Mouse (Mus musculus): Measurements from ENCODE around the gene Arhgef19.

The Arhgef19 gene

DNA sequence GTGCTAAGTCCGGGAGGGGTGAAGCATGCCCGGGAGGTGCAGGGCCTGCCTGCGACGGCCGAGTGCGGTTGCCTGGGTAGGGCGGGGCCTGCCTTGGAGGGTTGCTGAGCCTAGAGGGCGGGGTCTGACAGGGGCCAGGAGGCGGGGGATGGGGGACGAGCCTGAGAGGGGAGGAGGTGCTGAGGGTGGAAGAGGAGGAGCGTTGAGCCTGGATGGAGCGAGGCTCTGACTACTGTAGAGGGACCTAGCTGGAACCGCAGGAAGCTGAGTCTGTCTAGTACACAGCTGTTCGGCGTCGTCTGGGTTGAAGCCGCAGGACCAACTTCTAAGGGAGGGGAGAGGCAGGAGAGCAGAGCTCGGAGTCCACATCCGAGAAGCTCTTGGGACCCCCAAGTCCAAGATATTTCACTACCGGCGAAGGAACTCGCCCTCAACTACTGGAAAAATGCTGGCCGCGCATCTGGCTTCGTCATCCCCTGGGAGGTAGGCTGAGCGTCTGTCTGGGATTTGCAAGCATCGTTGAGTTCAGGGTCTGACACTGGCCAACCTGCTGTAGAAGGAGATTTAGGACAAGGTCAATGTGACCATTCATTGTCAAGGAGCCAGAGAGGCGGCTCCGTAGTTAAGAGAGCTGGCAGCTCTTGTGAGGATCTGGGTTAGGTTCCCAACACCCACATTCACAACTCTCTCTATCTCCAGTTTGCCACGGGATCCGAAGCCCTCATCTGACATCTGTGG, at the start of gene Arhgef19:
Arhgef19 (plus strand) TSS at position 112 of the 738 bp plus-strand sequence.
- DNase-seq (ENCODE audit: low read depth) = peak; percentile 70

DNA sequence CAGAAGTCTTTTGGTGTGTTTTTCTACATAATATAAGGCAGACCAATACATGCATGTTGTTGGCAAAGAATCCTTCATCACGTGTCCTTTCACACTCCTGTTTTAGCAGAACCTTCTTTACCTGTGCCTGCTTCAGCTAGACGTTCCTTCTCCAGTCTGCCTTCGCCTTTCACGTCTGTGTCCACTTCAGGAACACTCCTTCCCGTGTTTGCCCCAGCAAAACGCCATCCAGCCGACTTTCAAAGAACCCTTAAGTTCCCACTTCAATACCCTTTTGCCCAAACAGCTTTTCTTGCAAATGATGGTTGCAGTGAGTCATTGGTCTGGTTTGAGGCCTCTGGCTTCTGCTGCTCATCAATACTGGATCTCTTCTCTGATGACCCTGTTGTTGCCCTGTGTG, 48.0 kb upstream of the Arhgef19 start:
- DNase-seq (ENCODE audit: low read depth) = no peak

DNA sequence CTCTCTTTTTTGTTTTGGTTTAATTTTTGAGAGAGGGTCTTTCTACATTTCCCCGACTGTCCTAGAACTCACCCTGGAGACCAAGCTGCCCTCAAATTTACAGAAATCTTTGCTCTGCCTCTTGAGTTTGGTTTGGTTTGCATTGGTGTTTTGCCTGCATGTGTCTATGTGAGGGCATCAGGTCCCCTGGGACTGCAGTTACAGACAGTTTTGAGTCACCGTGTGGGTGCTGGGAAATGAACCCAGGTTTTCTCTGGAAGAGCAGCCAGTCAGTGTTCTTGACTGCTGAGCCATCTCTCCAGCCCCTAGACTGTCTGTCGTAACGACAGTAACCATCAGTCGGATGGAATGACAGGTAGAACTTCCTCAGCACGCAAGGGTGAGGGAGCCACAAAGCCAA, 44.7 kb upstream of the Arhgef19 start:
- no peak for DNase-seq (ENCODE audit: low read depth)

DNA sequence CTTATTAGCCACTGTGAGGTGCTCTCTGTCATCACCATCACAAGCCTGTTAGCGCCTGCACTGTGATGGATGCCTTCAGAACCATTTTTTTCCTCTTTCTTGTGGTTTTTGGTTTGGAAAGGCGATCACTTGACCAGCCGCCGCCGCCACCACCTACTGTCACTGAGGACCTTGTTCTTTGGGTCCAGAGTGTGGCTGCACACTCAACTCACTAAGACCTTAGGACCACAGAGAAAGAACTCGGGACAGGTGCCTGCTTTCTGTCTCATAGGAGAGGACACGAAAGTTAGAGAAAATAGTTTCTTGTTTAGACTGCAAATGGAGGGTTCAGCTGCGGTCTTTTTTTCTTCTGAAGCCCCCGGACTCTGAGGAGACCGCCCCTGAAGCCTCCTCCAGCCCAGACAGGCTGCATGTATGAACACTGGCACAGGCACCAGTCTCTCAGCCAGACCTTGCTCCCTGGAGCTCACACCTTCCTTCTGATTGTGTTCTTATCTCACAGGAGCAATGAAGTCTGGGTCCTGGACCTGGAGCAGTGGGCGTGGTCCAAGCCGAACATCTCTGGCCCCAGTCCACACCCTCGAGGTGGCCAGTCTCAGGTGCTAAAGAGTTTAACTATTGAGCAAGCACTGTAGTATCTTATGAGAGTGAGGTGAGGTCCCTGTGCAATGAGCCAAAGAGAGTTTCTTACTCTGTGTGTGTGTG, 42.2 kb upstream of the Arhgef19 start:
- DNase-seq (ENCODE audit: low read depth) = no peak

DNA sequence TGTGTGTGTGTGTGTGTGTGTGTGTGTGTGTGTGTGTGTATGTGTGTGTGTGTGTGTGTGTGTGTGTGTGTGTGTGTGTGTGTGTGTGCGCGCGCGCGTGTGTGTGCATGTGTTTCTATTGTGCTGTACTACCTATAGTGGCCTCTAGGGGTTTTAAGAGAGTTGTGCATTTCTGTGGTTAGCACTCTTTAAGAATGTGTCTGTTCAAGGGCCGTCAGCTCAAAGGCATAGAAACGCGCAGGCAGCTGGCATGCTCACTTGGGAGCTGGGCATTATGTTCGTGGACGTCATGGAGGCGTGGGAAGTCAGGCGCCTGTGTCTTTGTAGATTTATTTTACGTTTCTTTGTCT, 41.6 kb upstream of the Arhgef19 start:
- DNase-seq (ENCODE audit: low read depth) = no peak

GRCm38 (mm10) chr4:141200906-141201305, 38.4 kb upstream of the Arhgef19 start:
- DNase-seq (ENCODE audit: low read depth) = no peak

DNA sequence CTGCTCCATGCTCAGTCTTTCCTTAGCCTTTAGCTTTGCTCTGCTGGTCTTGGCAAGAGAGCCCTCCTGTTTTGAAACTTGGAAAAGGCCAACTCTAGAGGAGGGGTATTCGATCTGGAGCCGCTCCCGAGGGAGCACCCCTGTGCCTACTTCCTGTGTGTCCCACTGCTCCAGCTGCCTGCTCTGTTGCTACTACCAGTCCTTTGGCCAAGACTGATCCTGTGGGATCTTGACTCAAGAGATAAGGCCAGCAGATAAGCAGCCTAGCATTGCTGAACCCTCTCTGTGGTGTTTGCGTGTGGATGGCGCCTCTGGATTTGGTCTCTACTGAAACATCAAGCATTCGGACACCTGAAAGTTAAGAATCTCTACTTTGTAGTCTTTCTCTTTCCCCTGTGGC, 37.1 kb upstream of the Arhgef19 start:
- DNase-seq (ENCODE audit: low read depth) = no peak

DNA sequence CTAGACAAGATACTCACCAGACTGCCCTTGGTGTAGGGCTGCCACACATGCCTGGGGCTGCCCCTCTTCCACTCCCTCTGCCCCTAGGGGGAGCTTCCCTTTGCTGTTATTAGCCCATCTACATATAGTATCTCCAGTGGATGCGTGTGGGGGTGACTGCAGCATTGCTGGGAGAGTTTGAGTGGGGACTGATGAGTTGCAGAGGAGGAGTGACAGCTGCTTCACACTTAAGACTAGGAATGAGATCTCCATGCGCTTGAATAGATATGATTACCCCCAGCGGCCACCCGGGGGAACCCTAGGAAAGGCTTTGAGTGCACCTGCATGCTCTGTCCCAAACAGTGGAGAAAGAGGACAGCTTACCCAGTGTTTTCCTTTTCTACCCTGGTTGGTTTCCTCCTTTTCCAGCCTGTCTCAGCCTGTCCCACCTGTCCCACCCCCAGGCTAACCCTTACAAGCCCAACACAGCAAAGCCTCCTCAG, 34.7 kb upstream of the Arhgef19 start:
- no peak for DNase-seq (ENCODE audit: low read depth)

- DNase-seq (ENCODE audit: low read depth) = no peak
Observed at GRCm38 (mm10) chr4:141207081-141207480, 32.2 kb upstream of the Arhgef19 start.

DNA sequence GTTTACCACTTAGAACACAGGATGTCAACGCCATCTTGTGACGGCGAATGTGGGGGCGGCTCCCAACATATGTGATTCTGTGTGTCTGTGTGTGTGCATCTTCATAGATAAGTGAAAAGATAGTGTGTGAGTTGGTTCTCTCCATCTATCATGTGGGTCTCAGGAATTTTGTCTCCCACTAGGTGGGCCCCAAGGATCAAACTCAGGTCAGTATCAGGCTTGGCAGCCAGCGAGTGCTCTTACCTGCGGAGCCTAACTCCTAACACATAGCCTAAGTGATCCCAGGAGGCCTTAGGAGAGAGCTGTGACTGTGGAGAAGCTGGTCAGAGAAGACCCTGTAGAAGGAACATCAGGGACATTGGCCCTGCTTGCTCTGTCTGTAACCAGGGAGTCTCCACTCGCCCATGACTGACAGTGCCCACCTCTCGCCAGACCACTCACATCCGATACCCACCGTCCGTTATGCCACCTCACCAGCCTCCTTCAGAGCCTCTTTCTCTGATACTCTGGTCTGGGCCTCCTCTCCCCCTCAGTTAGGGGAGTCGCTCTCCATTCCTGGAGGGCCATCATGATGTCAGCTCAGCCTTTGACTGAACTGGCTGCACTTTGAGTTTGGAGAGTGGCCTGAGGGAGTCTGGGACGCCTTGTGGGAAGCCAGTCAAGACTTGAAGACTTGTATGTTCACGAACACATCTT, 28.6 kb upstream of the Arhgef19 start:
- DNase-seq (ENCODE audit: low read depth) = no peak

DNA sequence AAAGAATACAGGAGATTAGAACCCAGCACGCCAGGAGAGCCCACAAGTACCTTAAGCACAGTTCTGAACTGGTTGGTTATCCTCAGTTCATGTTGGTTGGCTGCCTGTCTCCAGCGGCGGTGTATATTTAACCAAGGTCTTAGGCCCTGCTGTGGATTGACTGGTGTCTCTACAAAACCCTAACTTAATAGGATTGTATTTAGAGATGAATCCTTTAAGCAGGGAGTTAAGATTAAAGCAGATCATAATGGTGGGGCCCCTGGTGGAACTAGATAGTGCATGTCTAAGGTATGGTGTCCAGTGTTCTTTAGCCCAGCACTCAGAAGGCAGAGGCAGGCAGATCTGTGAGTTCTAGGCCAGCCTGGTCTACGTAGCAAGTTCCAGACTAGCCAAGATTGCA, 27.7 kb upstream of the Arhgef19 start:
- DNase-seq (ENCODE audit: low read depth) = no peak

DNA sequence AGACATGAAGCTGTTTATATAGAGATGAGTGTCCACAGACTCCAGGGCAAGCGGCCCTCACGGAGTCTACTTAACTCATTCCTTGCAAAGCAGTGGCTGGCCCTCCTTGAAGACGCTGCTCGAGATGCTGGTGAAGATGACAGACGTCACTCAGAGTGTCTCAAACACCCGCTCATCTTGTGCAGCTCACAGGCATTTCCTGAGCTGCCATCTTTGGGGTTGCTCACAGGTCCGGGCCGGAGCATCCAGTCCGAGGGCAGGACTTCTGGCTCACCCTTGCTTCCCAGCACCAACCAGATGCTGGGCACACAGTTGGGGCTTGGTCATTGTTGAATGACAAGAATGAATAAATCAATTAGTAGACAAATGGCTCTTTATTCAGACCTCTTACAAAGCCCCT, 26.4 kb upstream of the Arhgef19 start:
- no peak for DNase-seq (ENCODE audit: low read depth)

GRCm38 (mm10) chr4:141213342-141213741, 26.0 kb upstream of the Arhgef19 start:
- DNase-seq (ENCODE audit: low read depth) = no peak

DNA sequence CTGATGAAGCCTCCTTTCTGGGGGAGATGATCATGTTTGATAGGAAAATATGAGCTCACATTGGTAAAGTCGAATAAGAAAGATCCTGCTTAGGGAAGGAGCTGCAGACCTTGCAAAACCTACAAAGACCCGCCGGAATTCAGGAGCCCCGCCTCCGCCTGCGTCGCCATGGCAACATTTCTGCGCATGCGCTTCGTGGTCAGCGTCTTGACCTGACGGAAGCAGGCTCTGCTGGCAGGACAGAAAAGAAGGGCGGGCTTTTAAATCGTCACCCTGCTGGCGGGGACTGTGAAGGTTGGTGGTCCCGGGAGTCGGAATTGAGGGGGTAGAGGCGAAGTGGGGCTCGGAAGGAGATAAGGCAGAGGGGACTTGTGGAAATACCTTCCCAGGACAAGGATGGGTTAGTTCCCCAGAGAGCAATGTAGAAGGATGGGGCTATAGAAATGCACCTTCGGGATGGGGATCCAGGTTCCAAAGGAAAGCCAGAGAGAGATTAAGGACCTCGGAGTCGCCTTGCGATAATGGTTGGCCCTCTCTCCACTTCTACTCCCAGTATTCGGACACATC, 25.4 kb upstream of the Arhgef19 start, which contains the start of gene Rsg1:
Rsg1 (plus strand) TSS at position 187 of the 567 bp plus-strand sequence.
- DNase-seq (ENCODE audit: low read depth) = peak; percentile 86

DNA sequence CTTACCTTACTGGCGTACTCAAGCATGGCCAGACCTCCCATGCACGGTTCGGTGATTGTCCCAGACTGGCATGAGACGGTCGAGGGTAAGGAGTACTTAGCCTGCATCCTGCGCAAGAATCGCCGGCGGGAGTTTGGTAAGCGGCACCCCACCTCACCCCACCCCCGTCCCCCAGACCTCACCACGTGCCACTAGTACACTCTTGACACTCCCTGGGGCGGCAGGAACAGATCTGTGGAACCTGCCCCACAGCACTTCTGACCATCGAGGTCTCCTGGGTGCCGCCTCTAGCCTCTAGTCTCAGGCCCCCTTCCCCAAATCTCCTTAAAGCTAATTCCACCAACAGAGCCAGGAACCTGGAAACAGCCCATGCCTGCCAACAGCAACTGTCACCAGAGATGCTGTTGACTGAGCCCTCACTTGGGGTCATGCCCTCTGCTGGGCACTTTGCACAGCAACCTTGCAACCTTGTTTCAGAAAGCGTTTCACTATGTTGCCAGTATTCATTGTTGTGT, 24.9 kb upstream of the Arhgef19 start:
- DNase-seq (ENCODE audit: low read depth) = peak; percentile 56

DNA sequence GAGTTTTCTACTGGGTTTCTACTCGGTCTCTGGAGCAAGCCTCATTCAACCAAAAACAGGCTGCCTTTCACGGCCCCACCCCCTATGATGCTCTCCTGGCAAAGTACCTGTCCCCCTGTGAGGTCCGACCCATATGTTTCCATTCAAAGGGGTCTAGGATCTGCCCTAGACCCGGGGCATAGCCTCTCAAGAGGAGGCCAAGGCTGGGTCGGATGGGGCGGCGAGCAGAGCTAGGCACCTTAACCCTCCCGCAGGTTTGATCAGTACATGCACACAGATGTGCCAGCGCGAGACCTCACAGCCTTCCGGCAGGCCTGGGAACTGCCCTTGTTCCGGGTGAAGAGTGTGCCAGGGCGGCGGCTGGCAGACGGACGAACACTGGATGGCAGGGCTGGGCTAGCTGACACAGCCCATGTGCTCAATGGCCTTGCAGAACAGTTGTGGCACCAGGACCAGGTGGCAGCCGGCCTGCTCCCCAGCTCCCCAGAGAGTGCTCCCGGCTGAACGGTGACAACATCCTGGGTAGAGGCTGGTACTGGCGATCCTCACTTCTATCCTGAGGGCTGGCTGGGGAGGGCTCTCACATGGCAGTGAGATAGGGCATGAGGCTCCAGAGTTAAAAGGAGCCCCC, 19.6 kb upstream of the Arhgef19 start:
- DNase-seq (ENCODE audit: low read depth) = no peak

- DNase-seq (ENCODE audit: low read depth) = no peak
Observed at GRCm38 (mm10) chr4:141221848-141222247, 17.5 kb upstream of the Arhgef19 start.

DNA sequence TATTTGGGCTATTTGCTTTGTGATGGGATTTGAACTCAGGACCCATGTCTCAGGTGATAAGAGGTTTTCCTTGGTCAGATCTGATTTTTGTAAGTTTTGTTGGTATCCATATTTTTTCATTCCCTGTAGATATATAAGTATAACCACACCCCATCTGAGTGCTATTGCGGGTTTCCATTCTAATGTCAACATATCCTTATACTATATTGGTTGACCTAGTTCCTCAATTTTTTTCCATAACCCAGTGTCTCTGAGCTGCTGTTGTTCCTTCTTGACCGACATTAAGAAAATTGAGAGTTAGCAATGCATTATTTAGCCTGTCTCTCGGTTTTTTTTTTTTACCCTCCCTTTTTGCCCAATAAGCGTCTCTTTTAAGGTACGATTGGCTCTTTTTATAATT, 16.5 kb upstream of the Arhgef19 start:
- DNase-seq (ENCODE audit: low read depth) = no peak

- no peak for DNase-seq (ENCODE audit: low read depth)
Observed at GRCm38 (mm10) chr4:141228687-141229086, 10.6 kb upstream of the Arhgef19 start.

DNA sequence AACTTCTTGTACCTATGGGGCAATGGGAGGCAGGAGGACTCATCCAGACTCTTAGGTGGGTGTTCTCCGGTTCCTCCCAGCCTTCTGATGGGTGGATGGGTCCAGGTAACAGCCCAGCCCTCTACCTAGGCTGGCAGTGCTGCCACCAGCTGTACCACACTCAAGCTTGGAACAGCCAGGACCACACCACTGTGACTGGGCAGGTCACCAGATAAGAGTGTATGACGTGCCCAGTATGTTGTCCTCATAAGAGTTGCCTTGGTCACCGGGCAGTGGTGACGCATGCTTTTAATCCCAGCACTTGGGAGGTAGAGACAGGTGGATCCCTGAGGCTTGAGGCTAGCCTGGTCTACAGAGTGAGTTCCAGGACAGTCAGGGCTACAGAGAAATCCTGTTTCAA, 6.1 kb upstream of the Arhgef19 start:
- DNase-seq (ENCODE audit: low read depth) = no peak

DNA sequence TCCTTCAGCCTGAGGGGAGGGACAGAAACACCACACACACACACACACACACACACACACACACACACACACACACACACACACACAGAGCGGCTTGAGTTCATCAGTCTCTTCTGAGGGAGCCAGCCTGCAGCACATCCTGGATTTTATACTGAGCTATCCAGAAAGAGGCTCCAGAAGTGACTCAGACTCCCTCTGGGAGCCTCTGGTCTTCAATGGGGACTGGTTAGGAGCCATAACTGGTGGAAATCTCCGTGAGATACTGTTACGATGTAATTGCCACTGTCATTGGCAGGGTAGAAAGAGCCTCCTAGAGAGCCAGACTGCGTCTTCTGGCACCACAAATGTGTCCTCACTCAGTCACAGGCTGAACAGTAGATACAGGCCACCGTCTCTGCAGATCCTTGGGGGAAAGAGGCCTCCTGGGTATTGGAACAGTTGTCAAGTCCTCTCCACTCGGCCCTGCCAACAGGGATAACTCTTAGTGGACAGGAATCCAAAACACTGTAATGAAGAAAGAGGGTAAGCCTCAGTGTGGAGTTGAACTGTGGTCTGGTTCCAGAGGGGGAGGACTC, 3.7 kb upstream of the Arhgef19 start:
- DNase-seq (ENCODE audit: low read depth) = no peak

DNA sequence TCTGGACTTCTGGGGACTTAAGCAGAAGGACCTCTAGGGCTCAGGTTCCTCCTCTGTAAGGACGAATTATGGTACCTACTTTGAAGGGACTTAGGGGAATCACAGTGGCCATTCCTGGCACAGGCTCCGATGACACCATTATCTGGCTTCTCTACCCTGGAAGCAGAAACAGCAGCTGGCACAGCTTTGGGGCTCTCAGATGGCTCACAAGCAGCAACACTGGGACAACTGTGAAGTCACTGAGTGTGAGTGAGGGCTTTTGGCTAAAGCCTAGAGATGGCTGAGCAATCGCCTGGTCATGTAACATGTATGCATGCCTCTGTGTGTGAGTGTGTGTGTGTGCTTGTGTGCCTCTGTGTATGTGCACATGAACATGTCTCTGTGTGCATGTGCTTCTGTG, 2.4 kb upstream of the Arhgef19 start:
- no peak for DNase-seq (ENCODE audit: low read depth)
